Mouse (Mus musculus) hindbrain, embryonic 13.5 days (tissue): Measurements from ENCODE around the gene 3110009E18Rik. TPM values are rescaled to one million over a fixed set of nuclear protein-coding genes. Genes with fewer than 3 reads are reported as not detected.

Experiments used
- ATAC-seq: fragments of 200-750 bp; cut with Nextera tagmentation; 2 replicates; pipeline ENCODE4 v1.8.0; 2017; ENCODE audit warnings: moderate TSS enrichment; ENCODE audit not compliant: low FRiP score
- H3K27ac ChIP-seq: fragments of 300-500 bp; sonication (generic); 2 replicates; pipeline ENCODE4 v1.5.1; 2015; ENCODE audit warnings: inconsistent platforms, mild to moderate bottlenecking, moderate library complexity
- H3K27me3 ChIP-seq: fragments of 300-500 bp; sonication (generic); 2 replicates; pipeline ENCODE4 v1.6.1; 2015; ENCODE audit warnings: mild to moderate bottlenecking, inconsistent platforms
- H3K36me3 ChIP-seq: fragments of 300-500 bp; sonication (generic); 2 replicates; pipeline ENCODE4 v1.6.1; 2015; ENCODE audit warnings: mild to moderate bottlenecking, inconsistent platforms
- H3K4me1 ChIP-seq: fragments of 300-500 bp; sonication (generic); replicated peaks from 2 replicates; pipeline ENCODE4 v1.6.1; 2015; ENCODE audit warnings: inconsistent platforms
- H3K4me2 ChIP-seq: fragments of 300-500 bp; sonication (generic); 2 replicates; pipeline ENCODE4 v1.6.1; 2015; ENCODE audit warnings: inconsistent platforms, mild to moderate bottlenecking, moderate library complexity
- H3K4me3 ChIP-seq: fragments of 300-500 bp; sonication (generic); 2 replicates; pipeline ENCODE4 v1.5.1; 2015; ENCODE audit warnings: mild to moderate bottlenecking, inconsistent platforms
- H3K9ac ChIP-seq: fragments of 300-500 bp; sonication (generic); 2 replicates; pipeline ENCODE4 v1.6.1; 2015; ENCODE audit warnings: mild to moderate bottlenecking, inconsistent platforms
- H3K9me3 ChIP-seq: fragments of 300-500 bp; sonication (generic); 2 replicates; pipeline ENCODE4 v1.6.1; 2016; ENCODE audit warnings: inconsistent platforms
- WGBS: fragments of 180-500 bp; shearing (Covaris S2); methylation state at CpG from one replicate; pipeline ENCODE4 v1.1.7; 2015; 5-methylcytosine and 5-hydroxymethylcytosine counted together
- polyA plus RNA-seq: library from polyadenylated mRNA; unstranded; fragments of >200 nt; fragmentation: Nextera tagmentation; extraction: Ambion mirVana; gene quantifications from 2 replicates; pipeline ENCODE4 v1.2.1, GENCODE M21; 2015

Gene 3110009E18Rik
- polyA plus RNA-seq, 1 experiment from 2014 or later: 21.6 TPM

GRCm38 (mm10) chr1:120132376-120132775 lies 11.4 kb downstream of the 3110009E18Rik start:
- no peaks in the 10 kb centered on the region for H3K27me3 ChIP-seq
- H3K27ac ChIP-seq: no peak overlapping the region
- no peaks in the 10 kb centered on the region for H3K4me1 ChIP-seq
- no peak overlapping the region for H3K9ac ChIP-seq
- H3K9me3 ChIP-seq: no peaks in the 10 kb centered on the region
- H3K4me2 ChIP-seq: no peak overlapping the region
- 94% methylated on average over 1 of the region's 1 CpGs for WGBS
- H3K36me3 ChIP-seq: no peaks in the 10 kb centered on the region
- ATAC-seq: no peak
- H3K4me3 ChIP-seq: no peak overlapping the region

GRCm38 (mm10) chr1:120135934-120136786 lies 15.2 kb downstream of the 3110009E18Rik start:
- no peaks in the 10 kb centered on the region for H3K27me3 ChIP-seq
- H3K9ac ChIP-seq: no peak overlapping the region

GRCm38 (mm10) chr1:120138923-120139540 lies 18.0 kb downstream of the 3110009E18Rik start:
- ATAC-seq: no peak
- H3K4me1 ChIP-seq: peaks cover 10% of the 10 kb centered on the region; the same call in 1 of the 2 replicates
- 25% methylated on average over 7 of the region's 7 CpGs for WGBS
- H3K27me3 ChIP-seq: no peaks in the 10 kb centered on the region
- no peak overlapping the region for H3K4me2 ChIP-seq
- H3K9me3 ChIP-seq: no peaks in the 10 kb centered on the region
- H3K27ac ChIP-seq: no peak overlapping the region
- H3K4me3 ChIP-seq: no peak overlapping the region
- no peaks in the 10 kb centered on the region for H3K36me3 ChIP-seq
- H3K9ac ChIP-seq: no peak overlapping the region

More at GRCm38 (mm10) chr1:120135934-120136786, 15.2 kb downstream of the 3110009E18Rik start:
- Histone ChIP-seq H3K36me3 (no peaks in the 10 kb centered on the region), H3K9me3 (no peaks in the 10 kb centered on the region), H3K4me1 (0 out of 2 replicates have a peak, but pooled peaks cover 2% of the 10 kb centered on the region), H3K4me2 (no peak overlapping the region), H3K4me3 (no peak overlapping the region), H3K27ac (no peak overlapping the region)
- no peak for ATAC-seq
- 88% methylated on average over 7 of the region's 7 CpGs for WGBS

- Histone ChIP-seq H3K27me3 (no peaks in the 10 kb centered on the region), H3K9me3 (no peaks in the 10 kb centered on the region), H3K4me2 (no peak overlapping the region), H3K36me3 (no peaks in the 10 kb centered on the region), H3K27ac (no peak overlapping the region), H3K4me3 (no peak overlapping the region), H3K9ac (no peak overlapping the region), H3K4me1 (peaks cover 10% of the 10 kb centered on the region; the same call in 1 of the 2 replicates)
- ATAC-seq: no peak
- 92% methylated on average over 9 of the region's 9 CpGs for WGBS
Observed at GRCm38 (mm10) chr1:120140144-120140693, 19.2 kb downstream of the 3110009E18Rik start.

GRCm38 (mm10) chr1:120142551-120142950 lies 21.6 kb downstream of the 3110009E18Rik start:
- WGBS: 62% methylated on average over 5 of the region's 5 CpGs
- Histone ChIP-seq H3K36me3 (no peaks in the 10 kb centered on the region), H3K4me3 (no peak overlapping the region), H3K9me3 (no peaks in the 10 kb centered on the region), H3K4me1 (peaks cover 10% of the 10 kb centered on the region; the same call in 1 of the 2 replicates), H3K9ac (no peak overlapping the region), H3K27ac (no peak overlapping the region), H3K4me2 (no peak overlapping the region), H3K27me3 (no peaks in the 10 kb centered on the region)
- no peak for ATAC-seq

- no peak overlapping the region for H3K27ac ChIP-seq
Observed at GRCm38 (mm10) chr1:120145527-120146216, 24.7 kb downstream of the 3110009E18Rik start.

GRCm38 (mm10) chr1:120146994-120147393 lies 26.0 kb downstream of the 3110009E18Rik start:
- Histone ChIP-seq H3K36me3 (no peaks in the 10 kb centered on the region), H3K9ac (no peak overlapping the region), H3K4me3 (no peak overlapping the region), H3K9me3 (no peaks in the 10 kb centered on the region), H3K4me1 (peaks cover 8% of the 10 kb centered on the region; the same call in 1 of the 2 replicates), H3K27me3 (no peaks in the 10 kb centered on the region), H3K27ac (no peak overlapping the region), H3K4me2 (no peak overlapping the region)
- ATAC-seq: no peak

More at GRCm38 (mm10) chr1:120145527-120146216, 24.7 kb downstream of the 3110009E18Rik start:
- Histone ChIP-seq H3K4me3 (no peak overlapping the region), H3K9me3 (no peaks in the 10 kb centered on the region), H3K27me3 (no peaks in the 10 kb centered on the region), H3K36me3 (no peaks in the 10 kb centered on the region), H3K9ac (no peak overlapping the region), H3K4me2 (no peak overlapping the region), H3K4me1 (peaks cover 8% of the 10 kb centered on the region; the same call in 1 of the 2 replicates)
- 84% methylated on average over 8 of the region's 8 CpGs for WGBS
- ATAC-seq: no peak

- Histone ChIP-seq H3K9me3 (no peaks in the 10 kb centered on the region), H3K36me3 (no peaks in the 10 kb centered on the region)
- ATAC-seq: no peak
Observed at GRCm38 (mm10) chr1:120154232-120154631, 33.2 kb downstream of the 3110009E18Rik start.

GRCm38 (mm10) chr1:120155325-120155724 lies 34.3 kb downstream of the 3110009E18Rik start:
- Histone ChIP-seq H3K9me3 (no peaks in the 10 kb centered on the region), H3K36me3 (no peaks in the 10 kb centered on the region), H3K4me2 (no peak overlapping the region), H3K4me3 (no peak overlapping the region), H3K4me1 (no peaks in the 10 kb centered on the region), H3K9ac (no peak overlapping the region), H3K27ac (no peak overlapping the region), H3K27me3 (no peaks in the 10 kb centered on the region)
- no peak for ATAC-seq
- 30% methylated on average over 1 of the region's 1 CpGs for WGBS

More at GRCm38 (mm10) chr1:120154232-120154631, 33.2 kb downstream of the 3110009E18Rik start:
- H3K4me1 ChIP-seq: no peaks in the 10 kb centered on the region
- no peaks in the 10 kb centered on the region for H3K27me3 ChIP-seq
- H3K9ac ChIP-seq: no peak overlapping the region
- no peak overlapping the region for H3K4me3 ChIP-seq
- no peak overlapping the region for H3K27ac ChIP-seq
- H3K4me2 ChIP-seq: no peak overlapping the region

- Histone ChIP-seq H3K4me3 (no peak overlapping the region), H3K9ac (no peak overlapping the region), H3K9me3 (no peaks in the 10 kb centered on the region), H3K27ac (no peak overlapping the region), H3K36me3 (no peaks in the 10 kb centered on the region), H3K27me3 (no peaks in the 10 kb centered on the region), H3K4me1 (no peaks in the 10 kb centered on the region), H3K4me2 (no peak overlapping the region)
- ATAC-seq: no peak
- 90% methylated on average over 9 of the region's 9 CpGs for WGBS
Observed at GRCm38 (mm10) chr1:120158474-120159127, 37.6 kb downstream of the 3110009E18Rik start.

- no peak for ATAC-seq
- WGBS: 93% methylated on average over 5 of the region's 5 CpGs
- Histone ChIP-seq H3K4me2 (no peak overlapping the region), H3K27me3 (no peaks in the 10 kb centered on the region), H3K36me3 (no peaks in the 10 kb centered on the region), H3K9ac (no peak overlapping the region), H3K4me1 (no peaks in the 10 kb centered on the region), H3K4me3 (no peak overlapping the region), H3K27ac (no peak overlapping the region), H3K9me3 (no peaks in the 10 kb centered on the region)
Observed at GRCm38 (mm10) chr1:120161502-120161901, 40.5 kb downstream of the 3110009E18Rik start.
